Mouse (Mus musculus) forebrain, postnatal 0 days (tissue): ENCODE data around the gene Olig1. TPM values are rescaled to one million over a fixed set of nuclear protein-coding genes. Genes with fewer than 3 reads are reported as not detected.

Experiments used
- ATAC-seq: fragments of 200-750 bp; cut with Nextera tagmentation; 2 replicates; pipeline ENCODE4 v1.8.0; 2017; ENCODE audit warnings: mild to moderate bottlenecking, moderate library complexity
- DNase-seq: peaks from one replicate; pipeline ENCODE4 v3.0.0-alpha.2; 2015
- H3K27ac ChIP-seq: fragments of 300-500 bp; sonication (generic); 2 replicates; pipeline ENCODE4 v1.5.1; 2014; ENCODE audit warnings: low read depth, mild to moderate bottlenecking, antibody characterized with exemption, low read length, moderate library complexity, mixed read lengths
- H3K27me3 ChIP-seq: fragments of 300-500 bp; sonication (generic); 2 replicates; pipeline ENCODE4 v1.6.1; 2014; ENCODE audit warnings: mild to moderate bottlenecking, low read length, mixed read lengths; ENCODE audit not compliant: insufficient read depth
- H3K36me3 ChIP-seq: fragments of 300-500 bp; sonication (generic); 2 replicates; pipeline ENCODE4 v1.6.1; 2014; ENCODE audit warnings: mild to moderate bottlenecking, moderate library complexity; ENCODE audit not compliant: insufficient read depth
- H3K4me1 ChIP-seq: fragments of 300-500 bp; sonication (generic); 2 replicates; pipeline ENCODE4 v1.6.1; 2014; ENCODE audit warnings: antibody characterized with exemption; ENCODE audit not compliant: insufficient read depth
- H3K4me2 ChIP-seq: fragments of 300-500 bp; sonication (generic); 2 replicates; pipeline ENCODE4 v1.6.1; 2014; ENCODE audit warnings: low read depth, mild to moderate bottlenecking, moderate library complexity
- H3K4me3 ChIP-seq: fragments of 300-500 bp; sonication (generic); 2 replicates; pipeline ENCODE4 v1.5.1; 2014; ENCODE audit warnings: low read depth, low read length, mixed read lengths
- H3K9ac ChIP-seq: fragments of 300-500 bp; sonication (generic); 2 replicates; pipeline ENCODE4 v1.6.1; 2014; ENCODE audit warnings: mild to moderate bottlenecking
- H3K9me3 ChIP-seq: fragments of 300-500 bp; sonication (generic); 2 replicates; pipeline ENCODE4 v1.6.1; 2016; ENCODE audit warnings: low read length
- CTCF ChIP-seq: sonication (generic); IDR thresholded peaks from 2 replicates; pipeline ENCODE4 v1.5.1; 2016; ENCODE audit warnings: antibody characterized with exemption, control low read depth, low read depth
- WGBS: fragments of 180-500 bp; shearing (Covaris S2); extraction: QIAGEN DNeasy Blood & Tissue Kit; methylation state at CpG from one replicate; pipeline ENCODE4 v1.1.7; 2014; 5-methylcytosine and 5-hydroxymethylcytosine counted together
- polyA plus RNA-seq: library from polyadenylated mRNA; unstranded; fragments of >200 nt; fragmentation: Nextera tagmentation; extraction: Ambion mirVana; gene quantifications from 2 replicates; pipeline ENCODE4 v1.2.1, GENCODE M21; 2015
- total RNA-seq: library from RNA; depleted of rRNA; stranded (reverse); fragments of >200 nt; gene quantifications from 2 replicates; pipeline ENCODE4 v1.2.3, GENCODE M21; 2014

The Olig1 gene
- total and polyA plus RNA-seq, 2 experiments from 2014 or later, result 103 to 138 TPM

GRCm38 (mm10) chr16:91292719-91293333 is 23.3 kb downstream of the Olig1 start:
- Histone ChIP-seq H3K27me3 (no peaks in the 10 kb centered on the region; the same call in none of the 2 replicates), H3K4me2 (no peak overlapping the region), H3K9me3 (no peaks in the 10 kb centered on the region), H3K9ac (no peak overlapping the region), H3K4me1 (no peaks in the 10 kb centered on the region), H3K4me3 (no peak overlapping the region), H3K36me3 (no peaks in the 10 kb centered on the region), H3K27ac (no peak overlapping the region)
- WGBS, result 27% methylated on average over 11 of the region's 11 CpGs
- TF ChIP-seq CTCF, result no peak
- DNase-seq (no peak), ATAC-seq (no peak)

GRCm38 (mm10) chr16:91297726-91298125 is 28.2 kb downstream of the Olig1 start:
- no peak overlapping the region for H3K4me3 ChIP-seq

GRCm38 (mm10) chr16:91299412-91299811 is 29.8 kb downstream of the Olig1 start:
- TF ChIP-seq CTCF, result no peak
- no peaks in the 10 kb centered on the region for H3K4me1 ChIP-seq
- peaks cover 30% of the 10 kb centered on the region for H3K27me3 ChIP-seq
- H3K27ac ChIP-seq, result no peak overlapping the region
- no peaks in the 10 kb centered on the region for H3K9me3 ChIP-seq
- H3K4me2 ChIP-seq, result no peak overlapping the region
- WGBS, result 95% methylated on average over 7 of the region's 7 CpGs
- ATAC-seq (no peak), DNase-seq (no peak)
- H3K36me3 ChIP-seq, result no peaks in the 10 kb centered on the region
- H3K9ac ChIP-seq, result no peak overlapping the region
- no peak overlapping the region for H3K4me3 ChIP-seq

More at GRCm38 (mm10) chr16:91297726-91298125, 28.2 kb downstream of the Olig1 start:
- H3K36me3 ChIP-seq, result no peaks in the 10 kb centered on the region
- no peaks in the 10 kb centered on the region for H3K4me1 ChIP-seq
- no peak overlapping the region for H3K4me2 ChIP-seq
- H3K9ac ChIP-seq, result no peak overlapping the region
- no peak for ATAC-seq
- WGBS, result 56% methylated on average over 4 of the region's 4 CpGs
- DNase-seq, result no peak
- peaks cover 24% of the 10 kb centered on the region for H3K27me3 ChIP-seq
- no peak overlapping the region for H3K27ac ChIP-seq
- no peaks in the 10 kb centered on the region for H3K9me3 ChIP-seq
- TF ChIP-seq CTCF, result no peak

- DNase-seq, result peak; percentile 22
- no peaks in the 10 kb centered on the region for H3K36me3 ChIP-seq
- peak overlapping the region; percentile 40 for H3K4me2 ChIP-seq
- 0 out of 2 replicates have a peak overlapping the region, but pooled peaks have one; percentile 17 for H3K4me3 ChIP-seq
- no peak overlapping the region for H3K9ac ChIP-seq
- H3K27ac ChIP-seq, result no peak overlapping the region; the same call in 1 of the 2 replicates
- H3K4me1 ChIP-seq, result no peaks in the 10 kb centered on the region
- no peak for ATAC-seq
- H3K9me3 ChIP-seq, result no peaks in the 10 kb centered on the region
- peaks cover 33% of the 10 kb centered on the region for H3K27me3 ChIP-seq
- TF ChIP-seq CTCF, result no peak
- 8% methylated on average over 16 of the region's 16 CpGs for WGBS
Measured at GRCm38 (mm10) chr16:91300641-91301441, 31.3 kb downstream of the Olig1 start.

GRCm38 (mm10) chr16:91301454-91301853 is 31.9 kb downstream of the Olig1 start:
- Histone ChIP-seq H3K4me1 (no peaks in the 10 kb centered on the region), H3K9ac (no peak overlapping the region), H3K9me3 (no peaks in the 10 kb centered on the region), H3K4me2 (peak overlapping the region; percentile 40), H3K27ac (no peak overlapping the region), H3K27me3 (peaks cover 33% of the 10 kb centered on the region), H3K36me3 (no peaks in the 10 kb centered on the region), H3K4me3 (0 out of 2 replicates have a peak overlapping the region, but pooled peaks have one; percentile 17)
- TF ChIP-seq CTCF, result no peak
- DNase-seq, result peak; percentile 36
- no peak for ATAC-seq
- WGBS, result 12% methylated on average over 18 of the region's 18 CpGs

- Histone ChIP-seq H3K9me3 (no peaks in the 10 kb centered on the region), H3K4me3 (no peak overlapping the region), H3K27ac (peak overlapping the region; percentile 29), H3K27me3 (peaks cover 32% of the 10 kb centered on the region), H3K9ac (no peak overlapping the region), H3K4me1 (no peaks in the 10 kb centered on the region), H3K36me3 (no peaks in the 10 kb centered on the region), H3K4me2 (no peak overlapping the region)
- WGBS, result 25% methylated on average over 26 of the region's 26 CpGs
- no peak for TF ChIP-seq CTCF
- DNase-seq, result peak; percentile 63
- ATAC-seq, result peak; percentile 79
Measured at GRCm38 (mm10) chr16:91303776-91304709, 34.5 kb downstream of the Olig1 start.
